Mouse (Mus musculus) hindbrain, embryonic 16.5 days (tissue): Measurements from ENCODE around the gene Rasl11b. TPM values are rescaled to one million over a fixed set of nuclear protein-coding genes. Genes with fewer than 3 reads are reported as not detected.
A peak's percentile ranks its signal among the peaks of the same experiment; 100 is the strongest.

Experiments
- ATAC-seq: fragments of 200-750 bp; cut with Nextera tagmentation; 2 replicates; pipeline ENCODE4 v1.8.0; 2017; ENCODE audit warnings: moderate TSS enrichment, moderate library complexity
- H3K27ac ChIP-seq: fragments of 300-500 bp; sonication (generic); 2 replicates; pipeline ENCODE4 v1.5.1; 2014; ENCODE audit warnings: low read depth, mild to moderate bottlenecking, control low read depth, low read length, moderate library complexity
- H3K27me3 ChIP-seq: fragments of 300-500 bp; sonication (generic); replicated peaks from 2 replicates; pipeline ENCODE4 v1.6.1; 2014; ENCODE audit warnings: low read length; ENCODE audit not compliant: control insufficient read depth, insufficient read depth
- H3K36me3 ChIP-seq: fragments of 300-500 bp; sonication (generic); 2 replicates; pipeline ENCODE4 v1.6.1; 2014; ENCODE audit warnings: mild to moderate bottlenecking, low read length, moderate library complexity, mixed read lengths; ENCODE audit not compliant: control insufficient read depth, insufficient read depth
- H3K4me1 ChIP-seq: fragments of 300-500 bp; sonication (generic); 2 replicates; pipeline ENCODE4 v1.6.1; 2014; ENCODE audit warnings: low read depth, low read length; ENCODE audit not compliant: control insufficient read depth, insufficient read depth
- H3K4me2 ChIP-seq: fragments of 300-500 bp; sonication (generic); 2 replicates; pipeline ENCODE4 v1.6.1; 2014; ENCODE audit warnings: mild to moderate bottlenecking, low read length, control low read depth, moderate library complexity
- H3K4me3 ChIP-seq: fragments of 300-500 bp; sonication (generic); 2 replicates; pipeline ENCODE4 v1.5.1; 2014; ENCODE audit warnings: mild to moderate bottlenecking, low read length, control low read depth, moderate library complexity
- H3K9ac ChIP-seq: fragments of 300-500 bp; sonication (generic); 2 replicates; pipeline ENCODE4 v1.6.1; 2014; ENCODE audit warnings: low read depth, mild to moderate bottlenecking, control low read depth, low read length, moderate library complexity
- H3K9me3 ChIP-seq: fragments of 300-500 bp; sonication (generic); 2 replicates; pipeline ENCODE4 v1.6.1; 2014; ENCODE audit warnings: mild to moderate bottlenecking, low read length, moderate library complexity; ENCODE audit not compliant: control insufficient read depth
- WGBS: fragments of 180-500 bp; shearing (Covaris S2); extraction: QIAGEN DNeasy Blood & Tissue Kit; methylation state at CpG from one replicate; pipeline ENCODE4 v1.1.7; 2014; 5-methylcytosine and 5-hydroxymethylcytosine counted together
- polyA plus RNA-seq: library from polyadenylated mRNA; unstranded; fragments of >200 nt; fragmentation: Nextera tagmentation; extraction: Ambion mirVana; gene quantifications from 2 replicates; pipeline ENCODE4 v1.2.1, GENCODE M21; 2015

Gene Rasl11b
- polyA plus RNA-seq, 1 experiment from 2014 or later, result 20.7 TPM

DNA sequence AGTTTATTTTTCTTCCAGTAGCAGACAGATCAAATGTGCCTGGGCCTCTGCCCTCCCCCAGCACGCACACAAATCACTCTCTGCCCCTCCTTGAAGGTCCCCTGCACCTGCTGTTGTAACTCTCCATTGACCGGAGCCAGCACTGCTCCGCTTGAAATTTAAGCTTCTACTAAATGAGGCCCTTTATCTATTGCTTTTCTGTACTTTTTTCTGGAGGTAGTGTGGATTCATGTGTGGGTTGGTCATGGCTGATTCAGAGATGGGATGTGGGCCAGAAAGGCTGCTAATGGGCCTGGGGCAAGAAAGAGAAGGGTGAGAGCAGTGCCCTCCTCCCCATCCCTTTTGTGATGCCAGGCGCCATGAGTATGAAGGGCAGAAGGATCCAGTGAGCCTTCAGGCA lies 51.4 kb downstream of the Rasl11b start:
- no peak overlapping the region for H3K4me2 ChIP-seq
- no peaks in the 10 kb centered on the region for H3K36me3 ChIP-seq
- WGBS, result 52% methylated on average over 4 of the region's 4 CpGs
- H3K9ac ChIP-seq, result no peak overlapping the region
- H3K4me3 ChIP-seq, result no peak overlapping the region
- H3K9me3 ChIP-seq, result no peaks in the 10 kb centered on the region
- H3K27ac ChIP-seq, result no peak overlapping the region
- ATAC-seq, result peak; percentile 34; the same call in 1 of the 2 replicates
- H3K27me3 ChIP-seq, result no peaks in the 10 kb centered on the region
- H3K4me1 ChIP-seq, result no peaks in the 10 kb centered on the region; the same call in 1 of the 2 replicates

GRCm38 (mm10) chr5:74246971-74247370 lies 51.9 kb downstream of the Rasl11b start:
- 0 out of 2 replicates have a peak, but pooled peaks have one; percentile 6 for ATAC-seq
- Histone ChIP-seq H3K27ac (no peak overlapping the region), H3K9ac (no peak overlapping the region), H3K4me3 (no peak overlapping the region), H3K9me3 (no peaks in the 10 kb centered on the region), H3K4me1 (no peaks in the 10 kb centered on the region; the same call in 1 of the 2 replicates), H3K4me2 (no peak overlapping the region), H3K36me3 (no peaks in the 10 kb centered on the region), H3K27me3 (no peaks in the 10 kb centered on the region)
- WGBS, result 76% methylated on average over 3 of the region's 3 CpGs

Other genes starting within 250 kb of the Rasl11b start
- 37.7 and 40.6 TPM in 2 replicates for gene Usp46, start 126.9 kb upstream of the Rasl11b start, polyA plus RNA-seq